ENCODE assay signal across 8 mouse cellular contexts in the genomic region with DNA sequence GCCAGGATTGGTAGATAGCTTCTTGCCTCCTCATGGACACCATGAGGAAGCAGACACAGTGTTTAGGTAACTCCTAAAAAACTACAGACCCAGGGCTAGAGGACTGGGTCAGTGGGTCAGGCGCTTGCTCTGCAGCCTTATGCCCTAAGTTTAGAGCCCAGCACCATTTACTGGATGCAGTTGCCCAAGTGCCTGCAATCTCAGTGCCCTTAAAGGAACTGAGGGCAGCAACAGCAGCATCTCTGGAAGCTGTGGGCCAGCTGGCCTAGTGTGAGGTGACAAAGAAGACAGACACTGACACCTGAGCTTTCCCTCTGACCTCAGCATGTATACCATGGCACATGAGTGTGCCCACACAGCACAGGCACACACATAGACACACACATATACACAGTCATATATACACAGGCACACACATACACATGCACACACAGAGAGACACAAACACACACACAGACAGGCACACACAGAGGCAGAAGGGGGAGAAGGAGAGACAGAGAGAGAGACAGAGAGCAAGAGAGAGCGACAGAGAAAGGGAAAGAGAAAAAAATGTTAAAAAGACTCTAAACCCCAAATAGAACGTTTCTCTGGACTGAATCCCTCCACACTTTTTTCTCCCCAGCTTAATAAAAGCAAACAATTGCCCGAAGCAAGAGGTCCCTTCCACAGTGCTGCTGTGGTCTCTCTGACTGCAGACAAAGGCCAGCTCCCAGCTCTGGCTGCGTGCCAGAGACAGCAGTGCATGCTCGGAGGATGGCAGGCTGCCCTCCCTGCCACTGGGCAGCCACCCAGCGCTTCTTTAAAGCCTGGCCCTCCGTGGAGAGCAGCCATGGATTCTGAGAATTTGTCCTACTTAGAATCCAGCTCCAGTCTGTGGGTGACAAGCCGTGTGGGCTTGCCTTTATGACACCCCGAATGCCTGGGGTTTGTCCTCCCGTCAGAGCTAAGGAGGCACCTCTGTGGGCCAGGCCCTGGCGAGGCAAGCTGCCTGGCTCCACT.
DNase-seq lines count a peak whose midpoint lies in the region; ATAC-seq and TF ChIP-seq lines count a peak whose summit lies in the region.

No protein-coding gene starts in this region.

- no peak overlapping the region for H3K4me3 ChIP-seq in intestine, embryonic 15.5 days (replicated peaks)
- H3K4me3 ChIP-seq in neural tube, embryonic 15.5 days (replicated peaks) = no peak overlapping the region
- no peak overlapping the region for H3K4me3 ChIP-seq in liver, postnatal 0 days (ENCODE audit: low read depth, low read length)

- no peak overlapping the region for H3K27ac ChIP-seq in intestine, embryonic 15.5 days
- peak overlapping the region; percentile 74 for H3K27ac ChIP-seq in neural tube, embryonic 15.5 days (replicated peaks)
- H3K27ac ChIP-seq in liver, postnatal 0 days (ENCODE audit: low read depth) = no peak overlapping the region

- WGBS in intestine, embryonic 15.5 days = 45% methylated on average over 12 of the region's 12 CpGs
- WGBS in neural tube, embryonic 15.5 days = 38% methylated on average over 12 of the region's 12 CpGs
- WGBS in liver, postnatal 0 days (ENCODE audit: insufficient replicate concordance) = 57% methylated on average over 12 of the region's 12 CpGs

- no peaks in the 10 kb centered on the region for H3K27me3 ChIP-seq in intestine, embryonic 15.5 days (replicated peaks)
- no peaks in the 10 kb centered on the region for H3K27me3 ChIP-seq in neural tube, embryonic 15.5 days (replicated peaks)
- no peaks in the 10 kb centered on the region for H3K27me3 ChIP-seq in liver, postnatal 0 days (ENCODE audit: insufficient read depth, low read length)

- peaks cover 6% of the 10 kb centered on the region; the same call in 1 of the 2 replicates for H3K4me1 ChIP-seq in intestine, embryonic 15.5 days (replicated peaks)
- H3K4me1 ChIP-seq in neural tube, embryonic 15.5 days = peaks cover 20% of the 10 kb centered on the region
- H3K4me1 ChIP-seq in liver, postnatal 0 days (ENCODE audit: insufficient read depth) = no peaks in the 10 kb centered on the region

- intact Hi-C loops in left cerebral cortex, postnatal 25 days (cut with DNase I) = loop anchor here (5.0 kb wide), 1 partner anchor 95 kb away; the partner anchor contains the start of gene Rfx4

- no peak for TF ChIP-seq CTCF in liver, postnatal 0 days (IDR thresholded peaks at IDR 0.05; ENCODE audit: low read depth)

- no peaks in the 10 kb centered on the region for H3K9me3 ChIP-seq in intestine, embryonic 15.5 days
- no peaks in the 10 kb centered on the region for H3K9me3 ChIP-seq in neural tube, embryonic 15.5 days (replicated peaks)
- H3K9me3 ChIP-seq in liver, postnatal 0 days (ENCODE audit: low read length) = no peaks in the 10 kb centered on the region

- TF ChIP-seq EP300 in liver, postnatal 0 days (IDR thresholded peaks at IDR 0.05; ENCODE audit: low read depth) = no peak

- peak; percentile 91 for DNase-seq in adrenal gland, postnatal 14 days
- DNase-seq in cerebellum, postnatal 4 days (ENCODE audit: low spot score in 2 of 2) = peak; percentile 81 to 95
- DNase-seq in gastrocnemius, postnatal 25 days = peak; percentile 71
- peak; percentile 73 to 80 for DNase-seq in left cerebral cortex, postnatal 25 days (ENCODE audit: low spot score in 2 of 2)
- DNase-seq in thymus, postnatal 4 days = no peak
- DNase-seq in liver, postnatal 0 days = no peak

- no peak overlapping the region for H3K4me2 ChIP-seq in intestine, embryonic 15.5 days (replicated peaks)
- no peak overlapping the region for H3K4me2 ChIP-seq in neural tube, embryonic 15.5 days
- H3K4me2 ChIP-seq in liver, postnatal 0 days (ENCODE audit: low read depth, low read length) = no peak overlapping the region

- ATAC-seq in intestine, embryonic 15.5 days = peak; percentile 75; the same call in 1 of the 2 replicates
- ATAC-seq in neural tube, embryonic 15.5 days (ENCODE audit: low FRiP score) = peak; percentile 91
- ATAC-seq in liver, postnatal 0 days = no peak

- no peaks in the 10 kb centered on the region for H3K36me3 ChIP-seq in intestine, embryonic 15.5 days
- H3K36me3 ChIP-seq in neural tube, embryonic 15.5 days = no peaks in the 10 kb centered on the region
- H3K36me3 ChIP-seq in liver, postnatal 0 days (replicated peaks; ENCODE audit: insufficient read depth, low read length) = no peaks in the 10 kb centered on the region

- no peak overlapping the region for H3K9ac ChIP-seq in intestine, embryonic 15.5 days
- no peak overlapping the region for H3K9ac ChIP-seq in neural tube, embryonic 15.5 days (replicated peaks)
- H3K9ac ChIP-seq in liver, postnatal 0 days (replicated peaks) = no peak overlapping the region

Comparison
In these comparisons a context has a peak if more than half of its experiments do, and no peak if none do; other contexts are left out.
1. DNase-seq: peak in adrenal gland, postnatal 14 days (single experiment), cerebellum, postnatal 4 days (2 of 2), gastrocnemius, postnatal 25 days (single experiment) and left cerebral cortex, postnatal 25 days (2 of 2); none in thymus, postnatal 4 days (single experiment) and liver, postnatal 0 days (single experiment).